Mouse (Mus musculus) neural tube, embryonic 15.5 days (tissue): ENCODE measurements around the gene Lelp1. TPM values are rescaled to one million over a fixed set of nuclear protein-coding genes. Genes with fewer than 3 reads are reported as not detected.

Experiments used
- ATAC-seq: fragments of 200-750 bp; cut with Nextera tagmentation; 2 replicates; pipeline ENCODE4 v1.8.0; 2017; ENCODE audit warnings: mild to moderate bottlenecking, moderate TSS enrichment, moderate library complexity; ENCODE audit not compliant: low FRiP score
- H3K27ac ChIP-seq: fragments of 300-500 bp; sonication (generic); replicated peaks from 2 replicates; pipeline ENCODE4 v1.5.1; 2015; ENCODE audit warnings: mild to moderate bottlenecking, inconsistent platforms
- H3K27me3 ChIP-seq: fragments of 300-500 bp; sonication (generic); replicated peaks from 2 replicates; pipeline ENCODE4 v1.6.1; 2015; ENCODE audit warnings: inconsistent platforms
- H3K36me3 ChIP-seq: fragments of 300-500 bp; sonication (generic); 2 replicates; pipeline ENCODE4 v1.6.1; 2015; ENCODE audit warnings: inconsistent platforms
- H3K4me1 ChIP-seq: fragments of 300-500 bp; sonication (generic); 2 replicates; pipeline ENCODE4 v1.6.1; 2015; ENCODE audit warnings: inconsistent platforms
- H3K4me2 ChIP-seq: fragments of 300-500 bp; sonication (generic); 2 replicates; pipeline ENCODE4 v1.6.1; 2015; ENCODE audit warnings: inconsistent platforms, mild to moderate bottlenecking, moderate library complexity
- H3K4me3 ChIP-seq: fragments of 300-500 bp; sonication (generic); replicated peaks from 2 replicates; pipeline ENCODE4 v1.5.1; 2015; ENCODE audit warnings: mild to moderate bottlenecking, inconsistent platforms
- H3K9ac ChIP-seq: fragments of 300-500 bp; sonication (generic); replicated peaks from 2 replicates; pipeline ENCODE4 v1.6.1; 2015; ENCODE audit warnings: mild to moderate bottlenecking, inconsistent platforms
- H3K9me3 ChIP-seq: fragments of 300-500 bp; sonication (generic); replicated peaks from 2 replicates; pipeline ENCODE4 v1.6.1; 2016; ENCODE audit warnings: inconsistent platforms
- WGBS: fragments of 180-500 bp; shearing (Covaris S2); methylation state at CpG from one replicate; pipeline ENCODE4 v1.1.7; 2015; ENCODE audit warnings: mixed read lengths; 5-methylcytosine and 5-hydroxymethylcytosine counted together
- polyA plus RNA-seq: library from polyadenylated mRNA; unstranded; fragments of >200 nt; fragmentation: Nextera tagmentation; extraction: Ambion mirVana; gene quantifications from 2 replicates; pipeline ENCODE4 v1.2.1, GENCODE M21; 2015

Gene Lelp1
- polyA plus RNA-seq, 1 experiment from 2014 or later = not detected

- Histone ChIP-seq H3K36me3 (no peaks in the 10 kb centered on the region), H3K9ac (no peak overlapping the region), H3K4me1 (no peaks in the 10 kb centered on the region), H3K9me3 (no peaks in the 10 kb centered on the region), H3K27ac (no peak overlapping the region), H3K27me3 (no peaks in the 10 kb centered on the region), H3K4me2 (no peak overlapping the region), H3K4me3 (no peak overlapping the region)
- ATAC-seq = peak; percentile 70; the same call in 1 of the 2 replicates
- 11% methylated on average over 6 of the region's 6 CpGs for WGBS
These were observed 36.0 kb downstream of the Lelp1 start for GRCm38 (mm10) chr3:92106582-92106981.

Other genes starting within 250 kb of the Lelp1 start
- not detected in 2 replicates for gene Pglyrp3, start 128.2 kb downstream of the Lelp1 start, polyA plus RNA-seq
- 8.6 and 9.6 TPM in 2 replicates for gene Lor, start 59.6 kb downstream of the Lelp1 start, polyA plus RNA-seq
- gene Prr9, start 18.8 kb downstream of the Lelp1 start, polyA plus RNA-seq = not detected in 2 replicates
- gene Sprr2a1, start 73.1 kb upstream of the Lelp1 start, polyA plus RNA-seq = 0.80 TPM in 1 of 2 replicates, not detected in the other
- 66.4 TPM in 1 of 2 replicates, not detected in the other for gene Sprr2a2, start 73.2 kb upstream of the Lelp1 start, polyA plus RNA-seq
- gene Sprr2a3, start 142.7 kb upstream of the Lelp1 start, polyA plus RNA-seq = 5.6 TPM in 1 of 2 replicates, not detected in the other
- 0.20 TPM in 1 of 2 replicates, not detected in the other for gene Sprr2b, start 173.9 kb upstream of the Lelp1 start, polyA plus RNA-seq
- gene Sprr2d, start 196.4 kb upstream of the Lelp1 start, polyA plus RNA-seq = 0.38 TPM in 1 of 2 replicates, not detected in the other
- not detected in 2 replicates for gene Sprr2e, start 209.4 kb upstream of the Lelp1 start, polyA plus RNA-seq
- not detected in 2 replicates for gene Sprr2f, start 222.4 kb upstream of the Lelp1 start, polyA plus RNA-seq
- not detected in 2 replicates for gene Sprr2h, start 242.9 kb upstream of the Lelp1 start, polyA plus RNA-seq